Mouse (Mus musculus): ENCODE measurements around the gene Frmd4b.

Frmd4b gene

DNA sequence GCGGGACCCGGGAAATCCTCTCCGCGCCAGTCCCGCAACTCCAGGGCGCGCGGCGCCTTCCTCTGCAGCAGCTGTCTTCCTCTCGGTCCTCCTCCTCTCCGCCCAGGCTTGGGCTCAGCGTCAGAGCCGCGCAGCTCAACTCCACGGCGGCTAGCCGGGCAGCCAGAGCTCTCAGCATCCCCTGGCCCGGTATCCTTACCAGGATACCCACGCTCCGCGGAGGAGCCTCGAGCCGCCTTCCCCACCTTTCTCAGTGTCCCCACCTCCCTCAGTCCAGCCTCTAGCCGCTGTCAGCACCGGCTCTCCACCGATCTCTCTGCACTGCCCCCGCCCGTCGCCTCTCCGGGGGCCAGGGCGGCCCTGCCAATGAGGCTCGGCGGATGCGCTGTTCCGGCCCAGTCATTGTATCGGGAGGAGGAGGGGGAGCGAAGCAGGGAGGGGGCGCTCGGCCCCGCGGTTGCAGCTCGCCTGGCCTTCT is at the start of gene Frmd4b:
TSS of gene Frmd4b (minus strand) at position 276 of the 478 bp plus-strand sequence.
- peak; percentile 81 to 85 for DNase-seq

DNA sequence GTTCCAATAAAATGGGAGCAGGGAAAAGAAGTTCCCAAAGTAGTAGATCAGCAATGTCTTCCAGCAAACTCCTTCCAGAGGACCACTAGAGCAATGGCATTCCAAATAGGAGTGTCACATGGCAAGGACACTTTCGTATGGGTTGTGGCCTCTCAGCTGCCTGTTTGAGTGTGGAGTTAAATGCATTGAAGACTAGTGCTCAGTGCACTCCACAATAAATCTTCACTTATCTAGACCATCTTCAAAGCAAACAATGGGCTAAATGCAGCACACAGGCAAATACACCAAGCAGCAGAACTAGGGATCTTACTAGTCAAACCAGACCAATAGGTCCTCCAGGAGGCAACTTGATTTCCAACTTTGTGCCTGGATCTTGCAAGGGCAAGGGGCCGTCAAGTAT is 49.1 kb upstream of the Frmd4b start:
- DNase-seq = no peak

DNA sequence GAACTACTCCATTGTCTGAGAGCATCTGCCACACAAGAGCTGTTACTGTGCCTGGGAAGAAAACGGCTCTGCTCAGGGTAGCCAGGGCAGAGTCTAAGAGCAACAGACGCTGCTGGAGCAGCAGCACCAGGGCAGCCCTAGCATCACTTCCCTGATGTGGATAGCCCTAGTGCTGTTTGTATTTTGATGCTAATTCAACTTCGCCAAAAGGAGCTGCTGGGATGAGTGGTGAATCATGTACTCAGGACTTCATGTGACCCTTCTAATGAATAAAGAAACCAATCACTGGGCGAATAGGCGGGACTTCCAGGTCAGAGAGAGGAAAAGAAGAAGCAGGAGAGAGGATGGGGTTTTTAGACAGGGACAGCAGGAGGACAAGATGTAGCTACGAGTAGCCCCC is 41.6 kb upstream of the Frmd4b start:
- DNase-seq = no peak

DNA sequence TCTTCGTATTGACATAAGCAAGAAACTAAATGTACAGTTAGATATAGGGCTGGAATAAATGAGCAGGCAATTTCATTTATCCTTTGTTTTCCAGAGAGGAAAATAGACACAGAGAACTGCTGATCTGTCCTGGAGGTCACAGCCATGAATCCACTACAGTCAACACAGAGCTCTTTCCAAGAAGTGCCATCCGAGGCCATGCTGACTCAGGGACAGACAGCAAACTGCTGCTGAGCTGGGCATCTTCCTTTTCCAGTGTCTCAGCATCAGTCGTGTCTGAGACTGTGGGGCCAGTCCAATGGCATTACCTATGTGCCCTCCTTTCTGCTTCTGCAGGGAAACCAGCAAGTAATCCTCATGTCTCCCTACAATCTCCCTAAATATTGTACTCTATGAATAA is 38.6 kb upstream of the Frmd4b start:
- no peak for DNase-seq

DNA sequence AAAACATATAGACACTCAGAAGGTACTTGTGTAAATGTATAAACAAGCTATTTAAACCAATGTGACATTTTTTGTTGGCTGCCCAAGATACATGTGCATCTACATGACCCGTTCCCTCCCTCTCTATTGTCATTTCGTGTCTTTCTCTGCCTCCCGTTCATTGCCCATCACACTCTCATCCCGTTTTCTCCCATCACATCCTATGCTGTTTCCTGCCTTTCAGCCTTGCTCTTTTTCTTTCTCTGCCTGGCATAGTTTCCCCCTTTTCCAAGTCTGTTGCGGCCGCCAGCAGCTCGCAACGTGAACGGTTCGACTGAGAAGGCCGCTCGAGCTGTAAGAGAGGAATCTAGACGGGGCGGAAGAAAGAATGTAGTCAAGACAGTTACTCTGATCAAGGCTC is 30.2 kb upstream of the Frmd4b start:
- no peak for DNase-seq

DNA sequence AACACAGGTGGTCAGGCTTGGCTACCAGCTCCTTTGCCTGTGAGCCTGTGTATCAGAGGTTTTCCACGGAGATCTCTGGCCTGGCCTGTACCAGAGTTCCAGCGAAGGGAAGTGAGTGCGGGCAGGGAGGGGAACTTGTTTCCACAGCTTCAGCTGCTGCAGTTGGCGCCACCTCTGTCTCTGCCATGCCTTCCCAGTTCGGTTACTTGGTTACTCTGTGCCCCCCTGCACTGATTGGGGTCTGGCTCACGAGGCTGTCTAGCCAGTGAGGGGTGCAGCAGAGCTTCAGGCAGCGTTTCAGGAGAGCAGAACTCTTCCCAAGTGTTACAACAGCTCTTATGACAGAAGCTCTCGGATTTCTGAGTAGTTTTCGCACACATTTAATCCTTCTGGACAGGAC is 6.0 kb upstream of the Frmd4b start:
- no peak for DNase-seq

DNA sequence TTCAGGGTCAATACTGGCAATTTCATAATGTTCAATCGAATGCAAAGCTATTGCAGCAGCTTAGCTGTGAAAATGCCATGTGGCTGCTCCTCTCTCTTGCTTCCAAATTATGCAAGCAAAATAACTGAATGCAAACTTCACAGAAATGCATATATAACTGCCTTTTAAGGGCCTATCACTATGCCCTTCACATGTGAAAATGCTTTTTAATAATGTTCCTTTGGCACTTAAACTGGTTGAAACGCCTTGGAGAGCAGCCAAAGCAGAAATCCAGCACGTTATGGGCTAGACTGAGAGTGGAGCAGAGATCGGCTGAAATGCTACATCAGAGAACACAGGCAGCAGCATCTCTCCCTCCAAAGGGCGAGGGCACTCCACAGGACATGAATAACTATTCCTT is 4.9 kb upstream of the Frmd4b start:
- no peak for DNase-seq

DNA sequence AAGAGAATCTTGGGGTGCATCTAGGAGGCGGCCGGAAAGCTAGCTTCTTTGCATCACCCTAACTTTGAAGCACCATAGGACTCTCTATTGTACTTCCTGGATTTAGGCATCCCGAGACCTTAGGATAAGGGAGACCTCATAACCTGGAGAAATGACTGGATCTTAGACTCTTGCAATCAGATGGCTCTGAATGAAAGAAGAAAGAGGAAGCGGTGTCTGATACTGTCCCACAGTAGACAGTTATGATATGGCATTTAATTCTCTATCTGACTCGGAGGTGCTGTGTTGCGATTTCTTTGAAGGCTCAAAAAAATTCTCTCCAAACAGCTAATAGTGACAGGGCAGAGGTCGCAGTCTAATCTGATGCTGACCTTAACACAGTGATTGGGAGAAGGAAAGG is 433 bp upstream of the Frmd4b start:
- DNase-seq = no peak

DNA sequence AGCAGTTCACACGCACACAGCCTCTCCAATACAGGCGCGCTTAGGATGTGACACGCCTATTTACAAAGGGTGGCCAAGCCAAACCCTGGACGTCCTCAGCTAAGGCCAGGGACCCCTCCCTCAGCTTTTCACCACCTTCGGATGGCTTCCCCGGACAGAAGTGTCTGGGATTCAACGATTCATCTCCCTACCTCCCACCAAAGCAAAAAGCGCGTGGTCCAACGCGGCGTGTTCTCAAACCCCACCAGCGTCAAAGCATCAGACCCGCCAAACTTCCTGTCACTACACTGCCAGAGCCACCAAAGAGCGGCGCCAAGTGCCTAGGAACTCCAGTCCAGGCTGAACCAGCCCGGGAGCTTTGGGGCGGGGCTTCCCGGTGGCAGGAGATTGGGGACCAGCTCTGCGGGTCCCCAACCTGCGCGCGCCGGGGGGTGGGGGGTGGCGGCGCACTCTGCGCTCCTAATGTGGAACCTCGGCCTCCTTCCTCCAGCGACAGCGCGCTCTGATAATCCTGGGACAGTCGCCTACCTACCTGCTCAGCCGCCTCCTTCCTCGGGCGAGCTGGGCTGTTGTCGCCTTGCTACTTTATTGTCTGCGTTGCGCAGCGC is 579 bp downstream of the Frmd4b start:
- DNase-seq = peak; percentile 64 to 67

DNA sequence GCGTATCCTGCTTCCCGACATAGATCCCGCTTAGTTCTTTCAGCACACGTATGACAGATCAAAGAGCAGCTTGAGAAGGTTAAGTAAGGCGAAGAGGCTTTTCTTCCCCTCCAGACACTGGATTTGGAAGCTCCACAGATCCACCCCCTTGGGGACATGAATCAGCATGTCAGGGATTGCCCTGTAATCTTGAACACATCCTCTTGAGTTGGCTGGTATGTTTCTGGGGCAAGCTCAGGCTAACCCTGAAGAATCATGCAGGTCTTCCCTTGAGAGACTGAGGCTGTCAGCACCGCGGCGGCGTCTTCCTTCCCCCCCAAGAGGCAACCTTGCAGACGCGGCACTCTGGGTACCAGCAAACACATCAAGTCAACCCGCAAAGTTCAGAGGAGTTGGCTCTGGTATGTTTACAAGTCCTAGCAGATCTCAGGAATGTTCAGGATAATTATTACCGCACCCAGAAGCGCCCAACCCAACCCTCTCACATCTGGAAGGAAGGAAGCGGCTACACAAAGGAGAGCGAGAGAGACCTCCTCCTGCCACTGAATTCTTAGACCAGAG is 1.4 kb downstream of the Frmd4b start:
- no peak for DNase-seq

DNA sequence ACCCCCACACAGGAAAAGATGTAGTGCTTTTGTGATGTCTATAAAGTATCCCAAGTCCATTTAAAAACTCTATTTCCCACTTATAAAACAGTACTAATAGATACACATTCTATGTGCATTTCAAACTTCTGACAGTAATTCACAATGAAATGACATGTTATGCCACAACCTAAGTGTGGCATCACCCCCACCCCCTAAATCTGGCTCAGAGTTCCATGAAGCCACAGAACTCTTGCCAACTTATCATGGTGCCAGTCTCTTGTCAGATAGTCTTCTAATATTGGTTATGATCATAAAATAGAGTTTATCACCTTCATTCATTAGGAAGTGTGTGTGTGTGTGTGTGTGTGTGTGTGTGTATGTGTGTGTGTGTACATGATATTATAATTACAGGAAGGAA is 3.2 kb downstream of the Frmd4b start:
- no peak for DNase-seq

DNA sequence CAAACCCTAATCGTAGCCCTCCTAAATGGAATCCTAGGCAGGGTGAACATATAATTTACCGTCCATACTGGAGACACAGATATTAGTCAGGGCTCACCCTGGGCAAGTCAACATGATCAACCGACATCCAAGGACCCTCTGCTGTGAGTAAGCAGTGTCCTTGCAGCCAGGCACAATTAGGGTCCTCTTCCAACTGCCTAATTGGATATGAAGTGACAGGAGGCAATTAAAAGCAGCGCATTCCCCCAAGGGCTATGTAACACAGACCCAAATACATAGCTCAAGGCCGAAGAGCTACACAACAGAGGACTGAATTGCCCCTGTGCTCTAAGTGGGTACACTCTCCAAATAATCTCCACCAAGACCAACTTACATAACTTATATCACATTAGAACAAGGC is 4.5 kb downstream of the Frmd4b start:
- no peak for DNase-seq

DNA sequence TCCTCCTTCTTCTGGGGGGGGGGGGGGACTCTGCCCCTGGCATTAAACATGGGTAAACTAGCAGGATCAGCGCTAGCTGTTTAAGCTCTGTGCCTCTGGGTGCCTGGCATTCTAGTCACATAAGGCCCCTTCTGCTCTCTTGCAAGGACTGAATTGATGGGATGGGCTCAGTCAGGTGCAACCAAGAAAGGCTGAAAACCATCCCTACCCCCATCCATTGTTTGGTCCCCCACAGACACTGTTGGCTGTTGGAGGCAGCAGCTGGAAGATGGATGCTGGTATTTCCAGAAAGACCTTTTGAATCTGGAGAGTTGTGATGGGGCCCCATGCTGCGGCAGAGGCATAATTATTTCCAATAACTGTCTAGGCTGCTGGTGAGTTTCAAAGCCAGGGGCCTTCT is 7.3 kb downstream of the Frmd4b start:
- DNase-seq = no peak

DNA sequence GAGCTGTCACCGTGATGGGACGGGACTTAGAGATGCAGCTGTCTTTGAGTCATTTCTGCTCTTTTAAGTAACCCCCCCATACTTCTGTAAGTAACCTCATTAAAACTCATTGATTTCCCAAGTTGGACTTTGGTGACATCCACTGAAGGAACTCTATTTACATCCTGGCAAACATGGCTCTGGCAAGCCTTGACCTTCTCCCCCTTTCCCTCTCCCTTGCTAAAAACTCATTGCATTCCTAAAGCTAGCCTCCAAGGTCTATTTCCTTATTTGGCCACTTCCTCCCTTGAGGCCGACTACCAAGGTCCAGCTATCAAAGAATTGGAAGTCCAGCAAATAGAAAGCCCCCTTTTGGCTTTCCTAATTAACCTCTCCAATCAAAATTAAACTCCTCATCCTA is 9.7 kb downstream of the Frmd4b start:
- no peak for DNase-seq

DNA sequence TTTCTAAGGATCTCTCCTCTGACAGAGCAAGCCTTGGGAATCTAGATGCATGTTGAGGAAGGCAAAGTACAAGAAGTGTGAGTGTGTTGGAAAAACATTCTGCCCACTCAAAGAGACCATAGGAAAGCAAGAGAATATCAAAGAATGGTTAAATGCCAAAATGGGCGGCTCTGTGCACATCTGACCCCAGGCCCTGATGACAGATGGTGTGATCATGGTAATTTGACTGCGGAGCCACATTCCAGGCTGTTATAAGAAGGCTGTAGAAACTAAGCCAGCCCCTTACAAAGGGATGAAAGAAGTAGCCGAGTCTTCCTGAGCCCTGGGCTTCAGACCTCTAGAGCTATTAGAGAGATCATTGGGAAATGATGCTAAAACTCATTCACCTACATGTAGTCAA is 22.1 kb downstream of the Frmd4b start:
- DNase-seq = peak; percentile 36 to 64

DNA sequence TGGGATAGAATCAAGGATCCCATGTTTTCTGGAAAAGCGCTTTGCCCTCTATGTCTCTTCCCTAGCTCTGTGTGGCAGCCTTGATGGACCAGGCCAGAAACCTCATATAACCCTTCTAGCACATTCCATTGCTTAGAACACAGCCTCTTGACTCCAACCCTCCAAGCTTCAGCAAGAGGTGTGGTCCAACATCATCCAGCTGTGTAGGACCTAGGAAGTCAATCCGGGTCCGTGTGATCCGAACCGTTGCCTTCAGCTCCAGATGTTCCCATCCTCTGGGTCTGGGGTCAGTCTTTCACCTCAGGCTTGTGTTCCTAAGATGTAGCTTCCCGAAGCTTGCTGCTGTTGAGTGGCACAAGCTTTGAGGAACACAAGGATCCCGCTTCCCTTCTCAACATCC is 22.8 kb downstream of the Frmd4b start:
- DNase-seq = no peak

DNA sequence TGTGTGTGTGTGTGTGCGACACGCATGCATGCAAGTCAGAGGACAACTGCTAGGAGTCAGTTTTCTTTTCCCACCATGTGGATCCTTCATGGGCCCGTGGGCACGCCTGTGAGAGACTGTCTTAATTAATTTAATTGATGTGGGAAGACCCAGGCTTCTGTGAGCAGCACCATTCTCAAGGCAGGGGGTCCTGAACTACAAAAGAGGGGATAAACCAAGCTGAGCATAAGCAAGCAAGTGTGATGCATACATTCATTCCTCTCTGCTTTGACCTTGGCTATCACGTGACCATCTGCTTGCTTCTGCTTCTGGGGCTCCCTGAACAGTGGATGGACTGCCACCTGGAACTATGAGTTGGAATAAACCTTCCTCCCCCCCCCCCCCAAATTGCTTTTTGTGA is 27.1 kb downstream of the Frmd4b start:
- peak in 1 of 2 experiments; percentile 28 for DNase-seq

DNA sequence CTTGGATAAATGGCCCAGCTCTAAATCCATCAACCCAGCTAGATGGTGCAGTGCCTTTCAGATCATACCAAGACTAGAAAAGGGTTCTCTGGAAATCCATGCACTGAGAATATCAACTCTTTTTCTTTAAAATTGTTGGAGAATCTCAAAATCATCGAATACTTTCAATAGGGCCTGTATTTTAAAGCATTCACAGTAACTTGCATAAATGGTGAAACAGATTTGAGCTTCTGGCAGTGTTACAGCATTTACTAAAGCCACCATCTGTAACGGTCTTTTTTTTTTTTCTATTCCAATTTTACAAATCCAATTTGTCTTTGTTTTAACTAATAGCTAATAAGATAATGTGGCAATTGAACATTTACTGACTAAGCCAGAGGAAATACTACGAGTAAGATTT is 27.8 kb downstream of the Frmd4b start:
- DNase-seq = no peak

DNA sequence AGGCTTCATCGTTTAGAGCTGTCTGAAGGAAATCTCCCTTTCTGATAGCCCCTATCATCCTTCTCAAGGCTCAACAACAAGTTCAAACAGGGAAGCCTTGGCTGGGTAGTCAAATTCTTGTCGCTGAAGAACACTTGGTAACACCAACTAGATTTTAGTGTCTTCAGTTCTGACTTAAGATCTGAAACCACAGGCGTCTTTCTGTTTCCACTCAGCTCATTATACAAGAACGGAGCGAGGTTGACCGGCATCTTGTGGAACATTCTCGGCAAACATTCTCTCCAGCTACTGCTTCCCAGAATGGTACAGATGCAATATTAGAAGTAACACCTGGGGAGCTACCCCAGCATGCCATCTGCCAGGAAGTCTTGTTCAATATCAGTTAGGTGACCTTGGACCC is 28.3 kb downstream of the Frmd4b start:
- DNase-seq = peak in 1 of 2 experiments; percentile 28

DNA sequence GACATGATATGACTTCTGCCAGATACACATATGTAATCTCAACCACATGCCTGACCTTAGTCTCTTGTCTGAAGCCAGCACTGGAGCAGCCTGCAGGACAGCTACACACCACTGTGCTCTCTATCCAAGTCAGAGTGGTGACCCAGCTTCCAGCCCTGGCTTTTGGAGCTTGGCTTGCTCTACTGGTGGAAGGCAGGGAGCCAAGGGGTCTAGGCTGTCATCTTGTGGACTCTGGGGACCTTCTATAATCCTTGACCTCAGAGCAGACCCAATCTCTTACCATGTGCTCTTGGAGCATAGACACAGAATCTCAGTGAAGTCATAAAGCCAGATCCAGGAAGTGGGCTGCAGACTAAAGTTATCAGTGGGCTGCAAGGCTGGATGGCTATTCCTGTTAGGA is 30.7 kb downstream of the Frmd4b start:
- DNase-seq = peak in 1 of 2 experiments; percentile 37

DNA sequence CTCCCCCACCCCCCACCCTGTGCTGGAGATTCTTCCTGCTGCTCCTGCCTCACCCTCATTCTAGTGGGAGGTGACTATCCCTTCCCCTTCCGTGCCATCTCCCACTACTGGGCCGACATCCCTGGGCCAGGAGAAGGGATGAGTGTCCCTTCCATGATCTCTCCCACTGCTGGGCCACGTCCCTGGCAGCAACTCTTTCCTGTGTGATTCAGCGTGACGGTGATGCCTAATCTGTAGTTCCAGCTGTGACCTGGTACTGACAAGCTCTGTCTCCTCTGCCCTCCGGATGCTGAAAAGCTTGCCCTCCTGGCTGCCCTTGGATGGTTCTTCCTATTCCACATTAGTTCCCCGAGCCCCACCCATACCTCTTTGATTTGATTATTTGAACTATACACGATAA is 31.3 kb downstream of the Frmd4b start:
- DNase-seq = no peak

DNA sequence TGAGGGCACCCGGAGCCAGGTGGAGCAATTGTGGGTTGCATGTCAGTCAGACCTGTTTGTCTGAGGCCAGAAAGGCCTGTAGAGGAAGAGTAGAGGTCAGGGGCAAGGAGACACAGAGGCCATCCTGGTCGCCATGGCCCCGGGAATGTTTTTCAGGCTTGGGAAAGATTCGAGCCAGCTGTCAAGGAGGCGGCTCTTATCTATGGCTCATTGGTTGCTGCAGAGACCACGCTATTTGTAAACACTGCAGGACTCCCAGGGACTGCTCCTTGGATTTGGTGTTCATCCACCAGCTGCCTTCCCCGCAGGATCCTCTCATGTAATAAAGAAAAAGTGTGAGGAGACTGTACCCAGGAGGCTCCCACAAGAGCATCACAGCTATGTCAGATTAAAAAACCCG is 34.6 kb downstream of the Frmd4b start:
- DNase-seq = no peak

DNA sequence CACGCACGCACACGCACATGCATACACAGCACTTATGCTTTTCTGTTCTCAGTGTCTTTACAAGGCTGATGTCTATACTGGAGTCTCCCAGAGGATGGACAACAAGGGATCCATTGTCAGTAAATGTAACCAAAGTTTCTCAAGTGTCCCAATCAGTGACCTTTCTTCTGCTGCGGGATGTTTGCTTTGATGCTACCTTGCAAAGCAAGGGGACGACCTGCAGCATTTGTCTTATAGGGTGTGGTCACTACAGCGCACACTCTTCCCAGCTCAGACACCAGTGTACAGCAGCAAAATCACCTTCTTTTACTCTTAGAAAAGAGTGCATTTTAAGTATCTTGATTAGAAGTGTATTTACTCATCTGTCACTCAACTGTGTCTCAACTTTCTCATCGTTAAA is 35.4 kb downstream of the Frmd4b start:
- DNase-seq = no peak

DNA sequence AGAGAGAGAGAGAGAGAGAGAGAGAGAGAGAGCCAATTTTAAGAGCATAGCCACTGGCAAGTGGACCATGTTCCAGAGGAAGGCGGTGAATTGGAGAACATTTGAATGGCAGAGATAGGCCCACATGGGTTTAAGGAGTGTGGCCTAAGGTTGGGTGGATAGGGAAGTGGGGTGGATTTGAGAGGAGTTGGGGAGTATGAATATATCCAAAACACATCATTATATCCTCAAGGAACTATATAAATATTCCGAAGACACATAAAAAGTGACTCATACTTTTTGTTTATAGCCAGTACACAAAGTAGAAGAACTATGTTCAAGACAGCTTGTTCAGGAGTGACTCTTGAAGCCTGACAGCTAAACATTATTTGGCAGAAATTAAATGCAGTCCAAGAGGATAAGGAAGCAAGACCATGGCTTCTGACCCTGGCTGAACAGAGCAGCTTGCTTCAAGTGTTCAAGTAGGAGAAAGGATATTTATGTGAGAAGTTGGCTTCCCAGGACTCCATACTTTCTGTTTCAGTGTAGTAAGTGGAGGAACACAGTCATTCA is 36.8 kb downstream of the Frmd4b start:
- no peak for DNase-seq

DNA sequence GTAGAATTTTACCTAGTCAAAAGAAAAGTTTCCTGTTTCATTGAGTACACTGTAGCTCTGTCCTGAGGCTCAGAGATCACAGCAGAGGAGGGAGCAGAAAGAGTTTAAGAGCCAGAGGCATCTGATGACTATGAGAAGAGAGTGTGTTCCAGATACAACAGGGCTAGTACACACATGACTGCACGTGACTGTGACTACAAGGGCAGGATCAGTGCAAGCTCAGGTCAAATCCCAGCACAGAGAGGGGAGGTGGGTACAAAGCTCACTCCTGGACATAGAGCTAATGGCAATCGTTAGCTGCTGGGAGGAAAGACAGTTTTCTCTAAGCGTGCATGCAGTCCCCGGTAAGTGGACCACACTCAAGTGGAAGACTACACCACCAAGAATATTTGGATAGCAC is 37.6 kb downstream of the Frmd4b start:
- DNase-seq = no peak
